Mouse (Mus musculus) spleen, adult 2 months (tissue): ENCODE results near the gene Itsn1.

ENCODE experiments used
- CTCF ChIP-seq: fragments of 200-500 bp; IDR thresholded peaks from 2 replicates; pipeline ENCODE4 v1.5.1; 2011; ENCODE audit warnings: mild to moderate bottlenecking, inconsistent platforms; ENCODE audit not compliant: insufficient read depth, insufficient read length, insufficient replicate concordance; ENCODE audit errors: extremely low read depth
- POLR2A ChIP-seq: fragments of 200-500 bp; IDR thresholded peaks from 2 replicates; pipeline ENCODE4 v1.6.1; 2011; ENCODE audit warnings: low read depth, low read length, inconsistent platforms

- no peak for TF ChIP-seq CTCF
- no peak for TF ChIP-seq POLR2A
These were observed 99.5 kb downstream of the Itsn1 start for GRCm38 (mm10) chr16:91828603-91829002.
